Mouse (Mus musculus) liver, embryonic 12.5 days (tissue): ENCODE results near the gene Ttc21b. TPM values are rescaled to one million over a fixed set of nuclear protein-coding genes. Genes with fewer than 3 reads are reported as not detected.

Experiments used
- ATAC-seq: fragments of 200-750 bp; cut with Nextera tagmentation; 2 replicates; pipeline ENCODE4 v1.8.0; 2017; ENCODE audit warnings: moderate number of reproducible peaks, mild to moderate bottlenecking, moderate library complexity
- H3K27ac ChIP-seq: fragments of 300-500 bp; sonication (generic); 2 replicates; pipeline ENCODE4 v1.5.1; 2016; ENCODE audit warnings: mild to moderate bottlenecking
- H3K27me3 ChIP-seq: fragments of 300-500 bp; sonication (generic); replicated peaks from 2 replicates; pipeline ENCODE4 v1.6.1; 2016; ENCODE audit warnings: mild to moderate bottlenecking, moderate library complexity
- H3K36me3 ChIP-seq: fragments of 300-500 bp; sonication (generic); 2 replicates; pipeline ENCODE4 v1.6.1; 2016; ENCODE audit warnings: mild to moderate bottlenecking, moderate library complexity
- H3K4me1 ChIP-seq: fragments of 300-500 bp; sonication (generic); 2 replicates; pipeline ENCODE4 v1.6.1; 2016
- H3K4me2 ChIP-seq: fragments of 300-500 bp; sonication (generic); 2 replicates; pipeline ENCODE4 v1.6.1; 2016; ENCODE audit warnings: mild to moderate bottlenecking, moderate library complexity
- H3K4me3 ChIP-seq: fragments of 300-500 bp; sonication (generic); 2 replicates; pipeline ENCODE4 v1.5.1; 2016; ENCODE audit warnings: mild to moderate bottlenecking, moderate library complexity
- H3K9ac ChIP-seq: fragments of 300-500 bp; sonication (generic); 2 replicates; pipeline ENCODE4 v1.6.1; 2016; ENCODE audit warnings: mild to moderate bottlenecking, moderate library complexity
- H3K9me3 ChIP-seq: fragments of 300-500 bp; sonication (generic); replicated peaks from 2 replicates; pipeline ENCODE4 v1.6.1; 2016; ENCODE audit warnings: mild to moderate bottlenecking, moderate library complexity
- WGBS: fragments of 180-500 bp; shearing (Covaris S2); methylation state at CpG from one replicate; pipeline ENCODE4 v1.1.7; 2016; ENCODE audit not compliant: insufficient replicate concordance; 5-methylcytosine and 5-hydroxymethylcytosine counted together
- polyA plus RNA-seq: library from polyadenylated mRNA; unstranded; fragments of >200 nt; fragmentation: Nextera tagmentation; extraction: Ambion mirVana; gene quantifications from 2 replicates; pipeline ENCODE4 v1.2.1, GENCODE M21; 2016

Ttc21b gene
- 2.9 TPM in 2 replicates for polyA plus RNA-seq

DNA sequence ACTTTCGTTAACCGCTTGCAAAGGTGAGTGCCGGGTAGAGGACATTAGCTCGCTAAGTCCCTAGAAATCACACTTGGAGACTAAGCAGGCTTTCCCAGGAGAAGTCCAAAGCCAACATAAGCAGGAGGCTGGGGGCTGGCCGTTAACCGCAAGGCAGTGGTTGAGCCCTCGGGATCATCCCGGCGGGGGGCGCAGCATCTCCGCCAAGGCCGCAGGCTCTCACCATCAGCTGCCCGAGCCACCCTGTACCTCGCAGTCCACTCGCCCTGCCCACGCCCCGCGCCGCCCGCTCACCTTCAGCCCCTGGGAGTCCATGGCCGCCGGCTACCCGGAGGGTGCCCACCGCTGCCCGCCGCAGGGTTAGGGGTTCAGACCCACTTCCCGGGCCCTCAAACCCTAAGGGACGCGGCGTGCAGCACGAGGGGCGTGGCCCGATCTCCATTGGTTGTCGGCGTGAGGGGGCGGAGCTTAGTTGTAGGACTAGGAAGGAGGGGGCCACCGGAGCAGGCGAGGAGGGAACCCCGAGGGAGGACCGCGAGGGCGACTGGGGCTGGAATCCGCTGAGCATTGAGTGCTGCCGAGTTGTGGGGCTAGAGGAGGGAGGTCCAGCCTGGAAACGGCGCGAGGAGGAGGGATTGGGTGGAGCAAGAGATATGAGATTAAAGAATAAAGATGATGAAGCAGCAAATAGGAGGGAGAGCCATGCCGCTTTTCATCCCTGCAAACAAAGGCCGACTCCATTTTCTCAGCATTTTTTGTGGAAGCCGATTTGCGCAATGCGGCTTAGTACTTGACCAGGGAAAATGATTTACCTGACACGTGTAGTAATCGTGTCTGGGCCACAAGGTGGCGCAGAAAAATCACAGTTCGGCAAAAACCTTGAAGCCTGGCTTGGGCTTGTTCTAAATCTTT, at the start of gene Ttc21b:
Gene Ttc21b (minus strand): TSS at position 398 of the 912 bp plus-strand sequence.
- H3K9me3 ChIP-seq, result no peaks in the 10 kb centered on the region
- no peaks in the 10 kb centered on the region for H3K36me3 ChIP-seq
- H3K4me2 ChIP-seq, result peak within 1 kb of the TSS; percentile 90
- H3K4me3 ChIP-seq, result peak within 1 kb of the TSS; percentile 67
- peak; percentile 96 for ATAC-seq
- peak within 1 kb of the TSS; percentile 50 for H3K9ac ChIP-seq
- no peaks in the 10 kb centered on the region; the same call in 1 of the 2 replicates for H3K27me3 ChIP-seq
- H3K4me1 ChIP-seq, result peaks cover 16% of the 10 kb centered on the region; the same call in 1 of the 2 replicates
- H3K27ac ChIP-seq, result no peak within 1 kb of the TSS
- WGBS, result under 1% methylated on average over 55 of the region's 56 CpGs

GRCm38 (mm10) chr2:66272551-66272950, 16.1 kb upstream of the Ttc21b start:
- no peak for ATAC-seq
- Histone ChIP-seq H3K9me3 (no peaks in the 10 kb centered on the region), H3K36me3 (no peaks in the 10 kb centered on the region), H3K27me3 (no peaks in the 10 kb centered on the region), H3K4me2 (no peak overlapping the region), H3K4me1 (no peaks in the 10 kb centered on the region), H3K27ac (no peak overlapping the region), H3K4me3 (no peak overlapping the region), H3K9ac (no peak overlapping the region)
- 65% methylated on average over 3 of the region's 3 CpGs for WGBS

- Histone ChIP-seq H3K36me3 (0 out of 2 replicates have a peak, but pooled peaks cover 6% of the 10 kb centered on the region), H3K9me3 (no peaks in the 10 kb centered on the region), H3K4me3 (no peak overlapping the region), H3K9ac (no peak overlapping the region), H3K27me3 (no peaks in the 10 kb centered on the region), H3K27ac (no peak overlapping the region), H3K4me1 (no peaks in the 10 kb centered on the region), H3K4me2 (no peak overlapping the region)
- 66% methylated on average over 1 of the region's 1 CpGs for WGBS
- ATAC-seq, result no peak
These were observed 12.4 kb downstream of the Ttc21b start for GRCm38 (mm10) chr2:66244013-66244412.

DNA sequence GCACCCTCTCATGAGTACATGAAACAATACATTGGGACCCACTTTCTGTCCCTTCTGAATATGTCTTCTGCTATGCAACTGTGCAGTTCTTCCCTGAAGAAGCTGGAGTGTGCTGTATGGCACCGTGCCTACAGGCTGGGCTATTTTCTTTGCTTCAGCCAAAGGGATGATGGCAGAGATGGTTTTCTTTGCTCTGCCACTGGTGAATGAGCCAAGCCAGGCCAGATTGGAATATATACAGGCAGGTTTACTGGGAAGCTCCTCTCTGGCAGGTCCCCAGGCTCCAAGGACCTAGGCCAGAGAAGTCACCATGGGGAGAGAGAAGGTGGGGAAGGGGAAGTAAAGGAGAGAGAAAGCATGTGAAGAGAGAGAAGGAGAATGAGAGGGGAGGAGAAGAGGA, 16.1 kb downstream of the Ttc21b start:
- H3K9me3 ChIP-seq, result no peaks in the 10 kb centered on the region
- H3K4me2 ChIP-seq, result no peak overlapping the region
- H3K27ac ChIP-seq, result no peak overlapping the region
- no peaks in the 10 kb centered on the region for H3K36me3 ChIP-seq
- no peak overlapping the region for H3K9ac ChIP-seq
- no peak overlapping the region for H3K4me3 ChIP-seq
- no peaks in the 10 kb centered on the region for H3K27me3 ChIP-seq
- no peak for ATAC-seq
- no peaks in the 10 kb centered on the region for H3K4me1 ChIP-seq
- 80% methylated on average over 1 of the region's 1 CpGs for WGBS

- H3K27ac ChIP-seq, result no peak overlapping the region
- H3K36me3 ChIP-seq, result no peaks in the 10 kb centered on the region
- no peaks in the 10 kb centered on the region for H3K9me3 ChIP-seq
- H3K4me3 ChIP-seq, result no peak overlapping the region
- H3K9ac ChIP-seq, result no peak overlapping the region
- H3K27me3 ChIP-seq, result no peaks in the 10 kb centered on the region
- no peaks in the 10 kb centered on the region for H3K4me1 ChIP-seq
- H3K4me2 ChIP-seq, result no peak overlapping the region
- WGBS, result 75% methylated on average over 5 of the region's 5 CpGs
- no peak for ATAC-seq
These were observed 17.5 kb downstream of the Ttc21b start for GRCm38 (mm10) chr2:66238886-66239285.

DNA sequence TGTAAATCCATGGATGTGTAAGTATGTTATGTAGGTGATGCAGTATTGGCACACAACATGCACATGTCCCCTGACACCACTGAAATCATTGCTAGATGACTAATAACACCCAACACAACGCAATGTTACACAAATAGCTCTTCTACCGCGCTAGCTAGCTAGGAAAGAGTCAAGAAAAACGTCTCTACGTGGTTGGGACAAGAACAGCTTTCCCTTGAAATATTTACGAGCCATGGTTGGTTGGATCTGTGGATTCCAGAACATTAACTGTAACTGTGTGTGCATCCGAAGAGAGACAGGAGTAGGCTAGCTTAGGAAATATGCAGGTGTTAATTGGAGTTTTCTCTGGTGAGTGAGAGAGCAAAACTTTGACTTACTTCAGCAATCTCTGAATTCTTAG, 35.5 kb downstream of the Ttc21b start:
- no peaks in the 10 kb centered on the region for H3K9me3 ChIP-seq
- no peak overlapping the region for H3K4me3 ChIP-seq
- no peak overlapping the region for H3K4me2 ChIP-seq
- H3K27ac ChIP-seq, result no peak overlapping the region
- H3K4me1 ChIP-seq, result no peaks in the 10 kb centered on the region
- no peaks in the 10 kb centered on the region for H3K27me3 ChIP-seq
- no peaks in the 10 kb centered on the region for H3K36me3 ChIP-seq
- WGBS, result 78% methylated on average over 7 of the region's 7 CpGs
- H3K9ac ChIP-seq, result no peak overlapping the region
- no peak for ATAC-seq

DNA sequence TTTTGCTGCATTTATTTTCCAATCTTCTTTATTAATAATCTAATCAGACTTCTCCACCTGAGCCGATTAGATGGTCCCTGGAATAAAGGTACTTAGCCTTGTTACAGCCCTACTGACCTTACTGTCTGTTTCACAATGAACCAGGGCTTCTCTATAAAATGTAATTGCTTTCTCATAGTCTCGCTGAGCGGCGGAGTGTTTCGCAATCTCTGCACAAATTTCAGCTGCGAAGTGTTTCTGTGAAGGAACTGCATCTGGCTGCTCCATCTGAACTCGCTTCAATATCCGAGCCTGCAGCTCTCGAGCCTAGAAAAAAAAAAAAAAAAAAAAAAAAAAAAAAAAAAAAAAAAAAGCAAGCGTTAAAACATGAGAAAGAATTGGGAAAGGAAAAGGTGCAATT, 46.5 kb downstream of the Ttc21b start:
- peaks cover 11% of the 10 kb centered on the region; the same call in 1 of the 2 replicates for H3K36me3 ChIP-seq
- no peak for ATAC-seq
- no peaks in the 10 kb centered on the region for H3K9me3 ChIP-seq
- no peak overlapping the region for H3K27ac ChIP-seq
- WGBS, result 64% methylated on average over 10 of the region's 10 CpGs
- H3K4me2 ChIP-seq, result no peak overlapping the region
- H3K4me3 ChIP-seq, result no peak overlapping the region
- H3K4me1 ChIP-seq, result no peaks in the 10 kb centered on the region
- H3K27me3 ChIP-seq, result no peaks in the 10 kb centered on the region
- no peak overlapping the region for H3K9ac ChIP-seq

DNA sequence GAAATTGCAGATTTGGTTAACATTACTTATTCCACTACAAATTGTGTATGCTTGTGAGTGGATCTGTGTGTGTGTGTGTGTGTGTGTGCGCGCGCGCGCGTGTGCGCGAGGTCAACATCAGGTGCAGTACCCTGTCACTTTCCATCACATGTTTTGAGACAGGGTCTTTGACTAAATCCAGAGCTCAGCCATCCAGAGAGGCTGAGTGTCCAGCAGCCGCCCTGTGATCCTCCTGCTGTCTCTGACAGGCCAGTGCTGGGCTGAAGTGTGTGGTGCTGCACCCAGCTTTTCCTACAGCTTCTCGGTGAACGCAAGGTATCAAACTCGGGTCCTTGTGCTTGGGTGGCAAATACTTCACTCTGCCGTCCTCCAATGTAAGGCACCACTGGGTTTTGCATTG, 47.1 kb downstream of the Ttc21b start:
- H3K27me3 ChIP-seq, result no peaks in the 10 kb centered on the region
- H3K4me2 ChIP-seq, result no peak overlapping the region
- ATAC-seq, result no peak
- no peaks in the 10 kb centered on the region for H3K4me1 ChIP-seq
- no peak overlapping the region for H3K27ac ChIP-seq
- H3K9me3 ChIP-seq, result no peaks in the 10 kb centered on the region
- no peak overlapping the region for H3K4me3 ChIP-seq
- WGBS, result 89% methylated on average over 13 of the region's 13 CpGs
- H3K36me3 ChIP-seq, result peaks cover 11% of the 10 kb centered on the region; the same call in 1 of the 2 replicates
- no peak overlapping the region for H3K9ac ChIP-seq

DNA sequence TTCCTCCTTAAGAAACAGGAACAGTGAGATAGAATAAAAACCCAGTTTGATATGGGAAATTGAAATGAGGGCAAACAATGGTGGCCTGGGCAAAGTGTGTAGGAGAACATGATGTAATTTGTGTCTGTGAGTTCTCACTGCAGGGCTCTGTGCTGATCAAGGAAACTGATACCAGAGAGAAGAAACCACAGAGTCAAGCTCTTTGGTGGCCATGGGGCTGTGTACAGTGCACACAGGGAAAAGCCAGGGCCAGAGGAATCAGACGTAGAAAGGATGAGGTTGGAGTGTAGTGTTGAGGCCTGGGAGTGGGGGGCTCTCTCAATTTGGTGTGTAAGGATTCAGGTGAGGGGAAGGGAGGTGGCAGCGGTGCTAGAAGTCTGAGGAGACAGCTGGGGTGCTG, 49.6 kb downstream of the Ttc21b start:
- Histone ChIP-seq H3K4me1 (no peaks in the 10 kb centered on the region), H3K9ac (no peak overlapping the region), H3K4me3 (no peak overlapping the region), H3K4me2 (no peak overlapping the region), H3K9me3 (no peaks in the 10 kb centered on the region), H3K27me3 (no peaks in the 10 kb centered on the region), H3K27ac (no peak overlapping the region), H3K36me3 (peaks cover 11% of the 10 kb centered on the region; the same call in 1 of the 2 replicates)
- 56% methylated on average over 2 of the region's 2 CpGs for WGBS
- ATAC-seq, result no peak

GRCm38 (mm10) chr2:66204218-66204617, 52.2 kb downstream of the Ttc21b start:
- Histone ChIP-seq H3K4me2 (no peak overlapping the region), H3K9me3 (no peaks in the 10 kb centered on the region), H3K9ac (no peak overlapping the region), H3K27me3 (no peaks in the 10 kb centered on the region), H3K27ac (no peak overlapping the region), H3K4me1 (no peaks in the 10 kb centered on the region), H3K4me3 (no peak overlapping the region), H3K36me3 (peaks cover 8% of the 10 kb centered on the region; the same call in 1 of the 2 replicates)
- peak; percentile 35; the same call in 1 of the 2 replicates for ATAC-seq
- WGBS, result 71% methylated on average over 2 of the region's 2 CpGs

GRCm38 (mm10) chr2:66200195-66200594, 56.2 kb downstream of the Ttc21b start:
- no peak overlapping the region for H3K4me3 ChIP-seq
- no peak overlapping the region for H3K4me2 ChIP-seq
- no peak overlapping the region for H3K9ac ChIP-seq
- no peak for ATAC-seq
- 33% methylated on average over 3 of the region's 3 CpGs for WGBS
- H3K4me1 ChIP-seq, result no peaks in the 10 kb centered on the region
- no peaks in the 10 kb centered on the region for H3K9me3 ChIP-seq
- no peaks in the 10 kb centered on the region for H3K36me3 ChIP-seq
- H3K27me3 ChIP-seq, result no peaks in the 10 kb centered on the region
- H3K27ac ChIP-seq, result no peak overlapping the region

DNA sequence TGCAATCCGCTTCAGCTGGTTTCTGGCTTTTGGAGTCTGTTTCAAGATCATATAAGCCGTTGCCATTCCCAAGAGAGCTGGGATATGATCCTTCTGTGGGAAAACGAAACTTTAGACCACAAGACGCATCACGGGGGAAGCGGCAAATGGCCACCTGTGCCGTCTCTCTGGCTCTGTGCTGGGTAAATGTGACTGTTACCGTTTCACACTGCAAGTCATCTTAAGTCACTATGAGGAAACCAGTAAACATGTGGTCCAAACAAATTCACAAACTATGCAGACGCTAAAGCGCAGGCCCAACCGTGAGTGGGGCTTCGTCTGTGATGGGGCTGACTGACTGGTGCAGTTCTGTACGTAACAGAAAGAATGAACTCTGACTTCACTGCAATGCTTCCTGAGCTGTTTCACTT, 64.7 kb downstream of the Ttc21b start:
- no peak overlapping the region for H3K4me3 ChIP-seq
- no peaks in the 10 kb centered on the region for H3K4me1 ChIP-seq
- WGBS, result 83% methylated on average over 13 of the region's 13 CpGs
- H3K27me3 ChIP-seq, result no peaks in the 10 kb centered on the region
- no peak overlapping the region for H3K4me2 ChIP-seq
- H3K27ac ChIP-seq, result no peak overlapping the region
- no peak overlapping the region for H3K9ac ChIP-seq
- no peaks in the 10 kb centered on the region for H3K36me3 ChIP-seq
- no peaks in the 10 kb centered on the region for H3K9me3 ChIP-seq
- no peak for ATAC-seq
